Mouse (Mus musculus) lung, adult 2 months (tissue): ENCODE data around the gene Espn.

Experiments used
- CTCF ChIP-seq: fragments of 200-500 bp; IDR thresholded peaks from 2 replicates; pipeline ENCODE4 v1.5.1; 2011; ENCODE audit warnings: mild to moderate bottlenecking, low read length, control low read depth; ENCODE audit not compliant: insufficient read depth
- POLR2A ChIP-seq: fragments of 200-500 bp; IDR thresholded peaks from 2 replicates; pipeline ENCODE4 v1.6.1; 2011; ENCODE audit warnings: low read depth, mild to moderate bottlenecking, control low read depth, low read length, borderline replicate concordance; ENCODE audit errors: extremely low read depth

DNA sequence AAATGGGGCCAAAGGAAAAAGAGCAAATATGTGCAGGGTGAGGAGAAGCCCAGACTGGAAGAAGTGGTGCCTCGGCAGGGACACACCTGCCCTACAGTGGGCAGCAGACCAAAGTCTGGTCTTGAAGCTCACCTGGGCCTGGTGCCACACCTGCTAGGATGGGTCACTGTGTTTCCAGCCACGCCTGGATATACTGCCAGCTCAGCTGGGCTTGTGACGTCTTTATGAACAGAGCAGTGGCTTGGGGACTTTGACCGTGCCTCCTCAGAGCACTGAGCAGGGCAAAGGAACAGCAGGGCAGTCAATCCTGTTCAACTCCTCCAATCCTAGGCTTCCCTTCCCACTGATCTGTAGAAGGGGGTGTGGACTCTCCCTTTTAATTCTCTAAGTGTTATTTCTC is 8.6 kb upstream of the Espn start:
- TF ChIP-seq CTCF (no peak), POLR2A (no peak)
